Mouse (Mus musculus) right cerebral cortex, postnatal 4 days (tissue): Measurements from ENCODE around the gene Scml4.

ENCODE experiments used
- DNase-seq: peaks from one replicate; pipeline ENCODE4 v3.0.0-alpha.2; 2022

Scml4 gene

DNA sequence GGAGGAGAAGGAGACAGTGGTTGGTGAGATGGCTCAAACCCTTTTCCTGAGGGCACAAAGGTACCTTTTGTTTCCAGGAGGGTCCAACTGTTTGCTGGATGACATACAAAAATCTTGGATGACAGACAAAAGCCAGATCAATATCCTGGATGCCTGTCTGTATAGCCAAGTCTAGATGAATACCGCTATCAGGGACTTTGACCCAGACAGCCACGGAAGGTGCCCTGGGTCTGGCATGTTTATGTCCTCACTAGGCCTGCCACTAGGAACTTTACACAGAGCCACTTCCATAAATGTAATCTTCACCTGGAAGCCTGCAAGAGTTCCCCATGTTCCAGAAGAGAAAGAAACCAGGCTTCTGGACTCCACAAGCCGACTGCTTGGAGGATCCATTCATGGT lies 141.3 kb downstream of the Scml4 start:
- DNase-seq = no peak

DNA sequence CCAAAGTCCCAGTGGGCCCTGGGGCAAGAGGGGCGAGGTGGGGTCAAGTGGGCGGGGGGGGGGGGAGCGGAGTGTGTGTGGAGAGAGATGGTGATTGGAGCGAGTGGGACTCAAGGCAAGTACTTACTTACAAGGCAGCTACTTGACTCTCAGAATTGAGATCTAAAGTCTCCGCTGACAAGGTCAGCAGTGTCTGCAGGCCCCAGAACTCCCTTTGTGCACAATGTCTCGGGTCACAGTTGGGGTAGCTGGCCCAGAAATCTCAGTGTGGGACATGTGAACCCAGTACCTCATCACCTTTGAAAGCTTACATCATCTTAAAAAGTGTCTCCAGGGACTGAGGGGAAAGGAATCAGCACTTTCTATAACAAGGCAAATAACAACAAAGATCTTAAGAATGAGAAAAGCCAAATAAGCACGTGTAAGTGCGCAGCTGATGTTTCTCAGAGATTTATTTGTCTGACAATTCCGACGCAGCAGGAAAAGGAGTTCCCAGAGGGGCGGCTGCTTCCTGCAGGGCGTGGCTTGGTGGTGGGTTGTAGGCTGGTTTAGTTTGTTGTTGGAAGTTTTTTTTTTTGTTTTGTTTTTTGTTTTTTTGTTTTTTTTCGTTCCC lies 142.0 kb downstream of the Scml4 start:
- DNase-seq = no peak

DNA sequence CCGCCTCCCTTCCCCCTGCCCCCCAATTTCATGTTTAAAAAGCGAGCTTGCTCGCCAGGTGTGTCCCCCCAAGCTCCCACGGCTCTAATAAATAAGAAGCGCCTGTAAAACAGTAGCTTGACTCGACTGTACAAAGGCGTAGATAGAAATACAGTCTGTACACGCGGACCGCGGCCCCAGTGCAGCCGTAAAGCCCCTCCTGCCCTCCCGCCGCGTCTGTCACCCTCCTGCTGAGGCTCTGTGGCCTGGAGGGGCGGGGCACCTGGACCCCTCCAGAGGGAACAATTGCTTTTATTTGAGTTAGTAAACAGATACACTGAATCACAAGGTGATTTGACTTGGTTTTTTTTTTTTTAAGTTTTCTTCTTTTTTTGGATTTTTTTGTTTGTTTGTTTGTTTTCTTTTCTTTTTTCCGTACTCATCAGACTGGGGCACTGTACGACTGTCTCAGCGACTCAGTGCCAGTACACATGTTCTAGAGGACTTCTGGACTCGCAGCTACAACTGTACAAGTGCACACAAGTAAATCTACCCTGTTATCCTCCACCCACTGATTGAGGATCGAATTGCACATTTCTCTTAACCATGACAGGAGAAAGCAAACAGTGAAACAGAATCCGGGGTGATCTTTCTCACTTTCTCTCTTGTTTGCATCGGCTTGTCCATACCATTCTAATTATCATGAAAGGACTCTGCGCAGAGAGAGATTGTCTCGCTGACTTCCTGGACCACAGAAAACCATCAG lies 142.7 kb downstream of the Scml4 start:
- no peak for DNase-seq

DNA sequence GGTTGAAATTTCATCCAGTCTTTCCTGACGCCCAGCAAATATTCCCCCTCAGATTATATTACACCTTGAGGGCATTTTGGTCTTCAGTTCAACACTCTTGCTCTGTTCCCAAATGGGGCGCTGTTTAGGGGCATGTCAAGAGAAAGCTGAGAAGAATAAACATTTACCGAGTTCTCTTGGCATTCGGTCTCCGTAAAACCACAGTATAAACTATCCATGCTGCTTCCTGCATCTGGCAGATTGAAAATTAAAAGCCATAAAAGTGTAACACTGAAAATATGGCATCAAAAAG lies 143.2 kb downstream of the Scml4 start:
- DNase-seq = no peak

DNA sequence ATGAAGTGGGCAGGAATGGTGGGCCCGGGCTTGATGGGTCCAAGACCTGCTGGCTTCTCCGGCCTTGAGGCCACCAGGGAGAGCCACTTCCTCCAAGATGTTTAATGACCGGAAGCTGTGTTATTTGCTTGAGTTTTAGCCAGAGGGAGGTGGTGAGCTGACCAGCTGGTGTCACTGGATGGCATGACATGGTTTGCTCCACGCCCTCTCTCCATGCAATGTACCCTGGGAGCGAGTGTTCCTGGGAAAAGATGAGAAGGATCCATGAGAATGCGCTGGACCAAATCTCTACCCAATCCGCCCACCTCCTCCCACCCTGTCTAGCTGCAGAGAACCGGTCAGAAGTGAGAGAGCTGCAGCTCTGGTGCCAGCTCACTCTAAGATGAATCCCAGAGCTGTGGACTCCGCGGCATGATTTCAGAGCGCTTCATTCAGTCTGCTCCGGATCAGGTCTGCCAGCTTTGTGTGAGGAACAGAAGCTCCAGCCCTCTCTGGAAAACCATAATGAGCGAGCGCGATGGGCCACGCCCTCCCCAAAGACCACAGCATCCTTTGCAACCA lies 144.1 kb downstream of the Scml4 start:
- DNase-seq = no peak

DNA sequence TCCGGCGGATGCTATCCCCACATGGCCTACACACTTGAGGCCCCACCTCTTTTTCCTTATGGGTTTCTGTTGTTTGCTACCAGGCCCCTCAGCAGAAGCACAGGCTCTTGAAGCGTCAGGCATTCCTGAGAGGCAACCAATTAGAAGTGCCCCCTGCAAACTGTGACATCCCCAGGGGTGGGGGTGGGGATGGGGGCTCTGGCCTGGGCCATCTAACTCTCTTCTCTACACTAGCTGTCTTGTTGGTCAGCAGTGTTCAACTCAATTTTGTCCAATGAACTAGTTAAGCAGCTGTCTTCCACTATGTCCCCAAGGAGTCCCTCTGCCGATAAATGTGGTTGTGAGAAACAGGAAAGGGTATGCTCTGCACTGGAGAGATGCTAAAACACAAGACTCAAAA lies 144.9 kb downstream of the Scml4 start:
- no peak for DNase-seq

DNA sequence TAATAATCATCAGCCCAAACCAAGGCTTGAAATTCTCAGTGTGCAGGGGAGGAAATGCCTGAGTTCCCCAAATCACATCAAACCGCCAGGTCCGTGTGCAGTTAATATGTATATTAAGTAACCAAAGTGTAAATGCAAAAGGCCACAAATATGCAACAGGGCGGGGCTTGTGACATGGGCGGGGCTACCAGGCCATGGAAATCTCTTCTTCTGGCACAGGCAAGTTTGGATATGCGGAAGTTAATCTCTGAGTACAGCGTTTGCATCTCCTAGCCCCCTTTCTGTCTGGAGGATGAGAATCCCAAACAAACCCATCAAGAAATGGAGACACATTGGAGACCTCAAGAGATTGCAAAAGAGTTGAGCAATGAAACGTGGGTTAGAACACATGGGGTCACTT lies 145.5 kb downstream of the Scml4 start:
- DNase-seq = no peak

DNA sequence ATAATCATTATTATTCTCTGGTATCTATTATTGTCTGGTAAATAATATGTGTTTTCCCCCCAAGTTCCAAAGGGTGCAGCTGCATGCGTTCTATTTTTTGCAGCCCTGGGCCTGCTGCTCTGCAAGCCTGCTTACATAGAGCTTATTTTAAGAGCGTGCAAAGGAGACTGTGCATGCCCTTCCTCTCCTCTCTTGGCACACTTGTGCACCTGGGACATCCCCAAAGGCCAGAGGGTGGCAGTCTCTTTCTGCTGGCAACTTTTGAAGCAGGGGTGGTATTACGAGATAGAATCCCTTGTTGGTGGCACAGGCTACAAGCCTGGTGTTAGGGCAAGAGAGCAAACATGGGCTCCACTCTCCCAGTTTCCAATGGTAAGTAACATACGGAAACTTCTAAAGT lies 146.4 kb downstream of the Scml4 start:
- DNase-seq = no peak

DNA sequence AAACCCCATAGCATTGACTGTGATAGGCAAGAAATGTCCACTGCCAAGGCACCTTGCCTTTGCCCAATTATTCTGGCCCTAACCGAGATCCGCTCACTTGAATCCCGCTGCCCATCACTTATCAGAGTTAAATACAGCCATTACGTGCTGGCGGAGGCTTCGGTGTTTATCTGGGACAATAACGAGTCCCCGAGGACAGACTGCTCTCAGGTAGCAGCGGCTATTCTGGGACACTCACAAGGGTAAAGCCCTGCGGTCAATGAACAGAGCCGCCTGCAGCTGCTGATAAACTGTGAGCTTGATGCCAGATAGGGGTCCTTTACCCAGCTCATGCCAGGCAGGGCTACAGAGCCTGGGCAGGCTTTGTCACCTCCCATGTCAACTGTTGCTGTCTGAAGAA lies 147.9 kb downstream of the Scml4 start:
- DNase-seq = no peak
